Mouse (Mus musculus) stomach, embryonic 16.5 days (tissue): Measurements from ENCODE around the gene Ankrd17. TPM values are rescaled to one million over a fixed set of nuclear protein-coding genes. Genes with fewer than 3 reads are reported as not detected.

Source experiments
- ATAC-seq: fragments of 200-750 bp; cut with Nextera tagmentation; 2 replicates; pipeline ENCODE4 v1.8.0; 2017; ENCODE audit warnings: moderate number of reproducible peaks, moderate TSS enrichment; ENCODE audit not compliant: insufficient read depth, low FRiP score
- H3K27ac ChIP-seq: fragments of 300-500 bp; sonication (generic); 2 replicates; pipeline ENCODE4 v1.5.1; 2014; ENCODE audit warnings: low read length
- H3K27me3 ChIP-seq: fragments of 300-500 bp; sonication (generic); 2 replicates; pipeline ENCODE4 v1.6.1; 2014; ENCODE audit warnings: low read length, control low read depth, mixed read lengths; ENCODE audit not compliant: control insufficient read depth, insufficient read depth
- H3K36me3 ChIP-seq: fragments of 300-500 bp; sonication (generic); 2 replicates; pipeline ENCODE4 v1.6.1; 2014; ENCODE audit warnings: low read length; ENCODE audit not compliant: control insufficient read depth, insufficient read depth
- H3K4me1 ChIP-seq: fragments of 300-500 bp; sonication (generic); 2 replicates; pipeline ENCODE4 v1.6.1; 2014; ENCODE audit warnings: low read length, control low read depth, mixed read lengths; ENCODE audit not compliant: control insufficient read depth, insufficient read depth
- H3K4me2 ChIP-seq: fragments of 300-500 bp; sonication (generic); 2 replicates; pipeline ENCODE4 v1.6.1; 2014; ENCODE audit warnings: low read depth, low read length, mixed read lengths
- H3K4me3 ChIP-seq: fragments of 300-500 bp; sonication (generic); replicated peaks from 2 replicates; pipeline ENCODE4 v1.5.1; 2014; ENCODE audit warnings: mild to moderate bottlenecking, low read length
- H3K9ac ChIP-seq: fragments of 300-500 bp; sonication (generic); 2 replicates; pipeline ENCODE4 v1.6.1; 2014; ENCODE audit warnings: low read length
- H3K9me3 ChIP-seq: fragments of 300-500 bp; sonication (generic); replicated peaks from 2 replicates; pipeline ENCODE4 v1.6.1; 2016; ENCODE audit warnings: low read length, control low read depth; ENCODE audit not compliant: control insufficient read depth
- WGBS: fragments of 180-500 bp; shearing (Covaris S2); extraction: QIAGEN DNeasy Blood & Tissue Kit; methylation state at CpG from one replicate; pipeline ENCODE4 v1.1.7; 2014; 5-methylcytosine and 5-hydroxymethylcytosine counted together
- polyA plus RNA-seq: library from polyadenylated mRNA; unstranded; fragments of >200 nt; fragmentation: Nextera tagmentation; extraction: Ambion mirVana; gene quantifications from 2 replicates; pipeline ENCODE4 v1.2.1, GENCODE M21; 2015

Gene Ankrd17
- polyA plus RNA-seq, 1 experiment from 2014 or later: 22.8 TPM

- H3K9ac ChIP-seq: no peak overlapping the region
- H3K27ac ChIP-seq: no peak overlapping the region
- H3K4me1 ChIP-seq: no peaks in the 10 kb centered on the region
- no peak overlapping the region for H3K4me2 ChIP-seq
- no peaks in the 10 kb centered on the region for H3K27me3 ChIP-seq
- WGBS: 77% methylated on average over 4 of the region's 4 CpGs
- no peak overlapping the region for H3K4me3 ChIP-seq
- no peaks in the 10 kb centered on the region for H3K36me3 ChIP-seq
- no peak for ATAC-seq
- no peaks in the 10 kb centered on the region; the same call in 1 of the 2 replicates for H3K9me3 ChIP-seq
These were observed 7.3 kb upstream of the Ankrd17 start for GRCm38 (mm10) chr5:90373708-90374107.

DNA sequence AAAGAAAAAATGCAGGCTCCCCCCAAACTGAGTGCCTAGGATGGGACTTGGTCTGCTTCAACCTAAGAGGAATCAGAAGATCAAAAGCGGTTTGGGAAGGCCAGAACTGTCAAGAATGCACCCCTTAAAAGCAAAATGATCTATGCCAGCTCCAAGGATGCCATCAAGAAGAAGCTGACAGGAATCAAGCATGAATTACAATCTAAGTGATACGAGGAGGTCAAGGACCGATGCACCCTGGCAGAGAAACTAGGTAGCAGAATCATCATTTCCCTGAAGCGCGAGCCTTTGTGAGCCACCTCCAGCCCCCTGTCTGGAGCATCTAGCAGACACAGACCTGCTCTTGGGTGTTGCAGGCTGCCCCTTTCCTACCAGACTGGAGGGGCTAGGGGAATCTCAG is 4.0 kb upstream of the Ankrd17 start:
- WGBS: 84% methylated on average over 5 of the region's 5 CpGs
- no peaks in the 10 kb centered on the region for H3K4me1 ChIP-seq
- no peak overlapping the region for H3K9ac ChIP-seq
- no peaks in the 10 kb centered on the region; the same call in 1 of the 2 replicates for H3K9me3 ChIP-seq
- ATAC-seq: no peak
- H3K4me2 ChIP-seq: no peak overlapping the region
- H3K4me3 ChIP-seq: no peak overlapping the region
- no peaks in the 10 kb centered on the region for H3K27me3 ChIP-seq
- no peak overlapping the region for H3K27ac ChIP-seq
- H3K36me3 ChIP-seq: no peaks in the 10 kb centered on the region

GRCm38 (mm10) chr5:90367067-90367303 is 608 bp upstream of the Ankrd17 start, which contains the start of gene Gm9958:
Gene Gm9958 (plus strand): TSS chr5:90367204.
- WGBS: 1% methylated on average over 7 of the region's 7 CpGs
- H3K4me1 ChIP-seq: peaks cover 4% of the 10 kb centered on the region; the same call in 1 of the 2 replicates
- no peak for ATAC-seq

GRCm38 (mm10) chr5:90365141-90365951 is 1.0 kb downstream of the Ankrd17 start:
- Histone ChIP-seq H3K4me3 (peak overlapping the region; percentile 97), H3K27me3 (no peaks in the 10 kb centered on the region), H3K9me3 (no peaks in the 10 kb centered on the region), H3K4me1 (peaks cover 4% of the 10 kb centered on the region; the same call in 1 of the 2 replicates), H3K4me2 (peak overlapping the region; percentile 64), H3K9ac (peak overlapping the region; percentile 99), H3K36me3 (no peaks in the 10 kb centered on the region), H3K27ac (peak overlapping the region; percentile 100)
- ATAC-seq: peak; percentile 18; the same call in 1 of the 2 replicates
- WGBS: under 1% methylated on average over 59 of the region's 61 CpGs

More at GRCm38 (mm10) chr5:90367067-90367303, 608 bp upstream of the Ankrd17 start, which contains the start of gene Gm9958:
- peak within 1 kb of the TSS; percentile 82 for H3K4me2 ChIP-seq
- no peaks in the 10 kb centered on the region for H3K27me3 ChIP-seq
- peak within 1 kb of the TSS; percentile 99 for H3K9ac ChIP-seq
- H3K27ac ChIP-seq: peak within 1 kb of the TSS; percentile 100
- H3K36me3 ChIP-seq: no peaks in the 10 kb centered on the region
- H3K9me3 ChIP-seq: no peaks in the 10 kb centered on the region; the same call in 1 of the 2 replicates
- H3K4me3 ChIP-seq: peak within 1 kb of the TSS; percentile 97

GRCm38 (mm10) chr5:90364526-90364925 is 1.9 kb downstream of the Ankrd17 start:
- Histone ChIP-seq H3K9ac (peak overlapping the region; percentile 99), H3K9me3 (no peaks in the 10 kb centered on the region), H3K4me2 (peak overlapping the region; percentile 64), H3K36me3 (no peaks in the 10 kb centered on the region), H3K27ac (no peak overlapping the region), H3K27me3 (no peaks in the 10 kb centered on the region), H3K4me1 (peaks cover 4% of the 10 kb centered on the region; the same call in 1 of the 2 replicates), H3K4me3 (peak overlapping the region; percentile 97)
- no peak for ATAC-seq
- WGBS: 2% methylated on average over 6 of the region's 6 CpGs

DNA sequence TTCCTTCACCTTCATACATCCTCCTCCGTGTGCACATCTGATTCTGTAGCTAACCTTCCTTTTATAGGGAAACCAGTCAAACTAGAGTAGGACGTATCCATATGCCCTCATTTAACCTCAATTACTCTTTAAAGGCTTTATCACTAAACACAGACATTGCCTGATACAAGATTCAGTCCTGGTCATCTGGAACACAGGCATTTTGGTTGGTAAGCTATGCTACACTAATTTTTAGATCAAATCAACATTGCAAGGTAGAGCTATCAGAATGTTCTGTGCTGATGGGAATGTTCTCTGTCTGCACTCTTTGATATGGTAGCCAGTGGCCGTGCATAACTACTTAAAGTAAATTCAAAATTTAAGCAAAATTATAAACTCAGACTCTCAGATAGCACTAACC is 10.6 kb downstream of the Ankrd17 start:
- no peaks in the 10 kb centered on the region for H3K27me3 ChIP-seq
- H3K27ac ChIP-seq: no peak overlapping the region
- ATAC-seq: no peak
- no peak overlapping the region for H3K4me3 ChIP-seq
- H3K9me3 ChIP-seq: no peaks in the 10 kb centered on the region
- 75% methylated on average over 3 of the region's 3 CpGs for WGBS
- no peaks in the 10 kb centered on the region for H3K4me1 ChIP-seq
- H3K36me3 ChIP-seq: 0 out of 2 replicates have a peak, but pooled peaks cover 4% of the 10 kb centered on the region
- H3K9ac ChIP-seq: no peak overlapping the region
- no peak overlapping the region for H3K4me2 ChIP-seq

GRCm38 (mm10) chr5:90353552-90354317 is 12.6 kb downstream of the Ankrd17 start:
- no peaks in the 10 kb centered on the region for H3K4me1 ChIP-seq
- no peak overlapping the region for H3K9ac ChIP-seq
- no peak overlapping the region for H3K27ac ChIP-seq
- WGBS: 83% methylated on average over 4 of the region's 4 CpGs
- no peaks in the 10 kb centered on the region for H3K27me3 ChIP-seq
- 0 out of 2 replicates have a peak, but pooled peaks cover 4% of the 10 kb centered on the region for H3K36me3 ChIP-seq
- ATAC-seq: no peak
- no peaks in the 10 kb centered on the region for H3K9me3 ChIP-seq
- H3K4me3 ChIP-seq: no peak overlapping the region
- no peak overlapping the region for H3K4me2 ChIP-seq

GRCm38 (mm10) chr5:90346877-90347276 is 19.5 kb downstream of the Ankrd17 start:
- Histone ChIP-seq H3K9ac (no peak overlapping the region), H3K27ac (no peak overlapping the region), H3K27me3 (no peaks in the 10 kb centered on the region), H3K4me2 (no peak overlapping the region), H3K36me3 (no peaks in the 10 kb centered on the region), H3K4me3 (no peak overlapping the region), H3K4me1 (no peaks in the 10 kb centered on the region), H3K9me3 (no peaks in the 10 kb centered on the region)
- ATAC-seq: no peak
- 93% methylated on average over 3 of the region's 3 CpGs for WGBS

- H3K27me3 ChIP-seq: no peaks in the 10 kb centered on the region
- no peaks in the 10 kb centered on the region for H3K9me3 ChIP-seq
- peaks cover 14% of the 10 kb centered on the region for H3K4me1 ChIP-seq
- no peaks in the 10 kb centered on the region for H3K36me3 ChIP-seq
- no peak overlapping the region for H3K27ac ChIP-seq
- no peak overlapping the region for H3K9ac ChIP-seq
- H3K4me3 ChIP-seq: no peak overlapping the region
- 60% methylated on average over 4 of the region's 4 CpGs for WGBS
- H3K4me2 ChIP-seq: no peak overlapping the region
- ATAC-seq: no peak
These were observed 25.5 kb downstream of the Ankrd17 start for GRCm38 (mm10) chr5:90340847-90341246.
